Mouse (Mus musculus) thymus, adult 2 months (tissue): ENCODE data around the gene Snrnp25.

Experiments used
- CTCF ChIP-seq: fragments of 200-500 bp; IDR thresholded peaks from 2 replicates; pipeline ENCODE4 v1.5.1; 2012; ENCODE audit warnings: mild to moderate bottlenecking, control low read depth, low read length, moderate library complexity, borderline replicate concordance; ENCODE audit not compliant: control insufficient read depth, poor library complexity, insufficient read depth; ENCODE audit errors: extremely low read depth
- POLR2A ChIP-seq: fragments of 200-500 bp; IDR thresholded peaks from 2 replicates; pipeline ENCODE4 v1.6.1; 2012; ENCODE audit warnings: mild to moderate bottlenecking, low read length, control low read depth, moderate library complexity; ENCODE audit not compliant: control insufficient read depth, poor library complexity, insufficient read depth; ENCODE audit errors: extremely low read depth

DNA sequence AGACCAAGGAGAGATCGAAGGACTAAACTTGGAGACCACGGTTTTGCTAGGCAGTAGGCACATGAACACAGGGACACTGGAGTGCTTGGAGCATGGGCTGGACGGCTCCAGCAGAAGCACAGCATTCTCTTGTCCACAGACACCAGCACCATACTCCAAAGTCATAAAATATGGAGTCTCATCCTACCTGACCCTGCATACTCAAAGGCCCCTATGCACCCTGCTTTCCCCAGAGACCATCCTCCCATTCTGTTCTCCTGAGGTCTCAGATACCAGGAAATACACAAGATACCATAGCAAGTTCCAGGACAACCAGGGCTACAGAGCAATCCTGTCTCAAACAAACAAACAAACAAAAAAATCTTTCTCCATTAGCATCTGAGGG, 32.2 kb downstream of the Snrnp25 start:
- TF ChIP-seq CTCF (no peak), POLR2A (no peak)
